Mouse (Mus musculus): Measurements from ENCODE around the gene Armc2.

Armc2 gene

DNA sequence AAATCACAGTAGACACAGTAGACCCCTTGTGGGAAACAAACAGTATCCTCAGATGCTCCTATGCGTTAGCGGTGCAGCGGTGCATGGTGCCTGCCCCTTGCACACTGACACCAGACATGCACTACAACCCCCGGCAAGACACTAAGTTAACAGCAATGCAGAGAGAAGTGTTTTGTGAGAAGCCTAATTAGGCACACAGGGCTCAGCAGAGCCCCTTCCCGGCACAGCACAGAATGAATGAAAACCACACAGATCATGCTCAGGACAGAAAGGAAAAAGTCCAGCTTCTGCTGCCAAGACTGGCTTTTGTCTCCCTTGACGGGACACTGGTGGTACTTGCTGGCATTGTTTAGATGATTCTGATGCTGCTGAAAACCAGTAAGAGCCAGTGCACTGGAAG is 109.3 kb downstream of the Armc2 start:
- DNase-seq (ENCODE audit: extremely low spot score, low read depth, low spot score) = no peak

DNA sequence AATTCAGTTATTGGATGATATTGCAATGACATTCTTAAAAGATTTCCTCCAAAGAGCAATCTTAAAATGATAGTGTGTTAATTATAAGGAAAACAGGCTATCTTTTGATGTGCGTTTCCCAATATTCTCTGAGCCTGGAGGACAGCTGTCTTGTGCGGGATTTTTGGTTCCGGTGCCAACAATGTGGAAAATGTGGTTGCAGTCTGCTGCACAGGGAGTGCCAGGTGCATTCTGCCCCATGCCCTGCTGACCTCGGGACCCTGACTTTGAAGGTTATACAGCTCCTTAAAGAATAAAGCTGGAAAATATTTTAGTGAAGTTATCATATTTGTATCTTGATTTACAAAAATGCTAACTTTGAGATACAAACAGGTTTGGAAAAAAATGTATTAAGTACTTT is 110.3 kb downstream of the Armc2 start:
- DNase-seq (ENCODE audit: extremely low spot score, low read depth, low spot score) = no peak

DNA sequence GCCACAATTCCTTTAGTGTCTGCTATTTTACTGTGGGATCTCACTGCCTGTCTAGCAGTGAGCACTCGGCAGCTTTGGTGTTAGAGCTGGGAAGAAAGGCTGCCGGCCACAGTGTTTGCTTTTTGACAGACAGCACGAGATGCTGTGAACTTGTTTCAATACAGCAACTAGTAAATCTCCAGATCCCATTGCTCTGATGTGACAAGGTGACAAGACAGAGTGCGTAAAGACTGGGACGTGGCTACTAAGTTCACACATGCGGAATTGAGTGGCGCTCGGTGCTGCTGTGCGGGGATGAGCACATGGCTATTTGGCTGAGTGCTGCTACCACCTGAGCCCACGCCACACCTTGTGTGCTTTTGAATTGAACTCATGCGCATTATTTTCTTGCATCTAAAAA is 110.8 kb downstream of the Armc2 start:
- DNase-seq (ENCODE audit: extremely low spot score, low read depth, low spot score) = no peak

DNA sequence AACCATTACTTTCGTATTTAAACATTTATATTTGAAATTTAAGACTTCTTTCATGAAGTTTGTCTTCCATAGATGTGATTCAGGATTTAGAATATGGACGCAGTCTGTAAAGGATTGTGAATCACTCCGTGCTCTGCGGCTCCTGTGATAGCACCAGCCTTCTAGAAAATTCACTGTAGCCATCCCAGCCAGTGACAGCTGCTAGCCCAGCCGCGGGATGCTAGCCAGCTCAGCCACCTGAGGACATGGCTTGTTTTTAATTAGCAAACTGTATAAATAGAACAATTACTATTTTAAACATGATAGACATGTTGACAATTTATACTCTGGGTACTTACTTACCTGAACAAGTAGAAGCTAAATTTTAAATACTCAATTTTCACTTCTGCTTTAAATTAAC is 116.4 kb downstream of the Armc2 start:
- DNase-seq (ENCODE audit: extremely low spot score, low read depth, low spot score) = no peak

DNA sequence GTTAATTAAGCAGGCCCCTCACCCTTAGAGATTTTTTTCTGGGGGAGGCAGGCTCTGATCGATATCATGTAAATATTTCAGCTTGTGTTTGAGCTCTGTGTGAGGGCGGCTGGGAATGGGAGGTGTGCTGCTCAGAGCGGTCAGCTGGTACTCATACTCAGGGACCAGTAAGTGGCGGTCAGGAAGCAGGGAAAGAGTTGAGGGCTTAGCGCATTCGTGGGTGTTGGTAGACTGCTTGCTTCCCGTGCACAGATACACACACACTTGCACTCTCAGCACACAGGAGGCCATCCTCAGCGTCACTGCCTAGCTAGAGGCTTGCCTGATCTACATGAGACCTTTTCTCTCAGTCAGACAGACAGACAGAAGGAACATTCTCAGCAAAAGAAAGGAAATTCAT is 116.8 kb downstream of the Armc2 start:
- no peak for DNase-seq (ENCODE audit: extremely low spot score, low read depth, low spot score)

DNA sequence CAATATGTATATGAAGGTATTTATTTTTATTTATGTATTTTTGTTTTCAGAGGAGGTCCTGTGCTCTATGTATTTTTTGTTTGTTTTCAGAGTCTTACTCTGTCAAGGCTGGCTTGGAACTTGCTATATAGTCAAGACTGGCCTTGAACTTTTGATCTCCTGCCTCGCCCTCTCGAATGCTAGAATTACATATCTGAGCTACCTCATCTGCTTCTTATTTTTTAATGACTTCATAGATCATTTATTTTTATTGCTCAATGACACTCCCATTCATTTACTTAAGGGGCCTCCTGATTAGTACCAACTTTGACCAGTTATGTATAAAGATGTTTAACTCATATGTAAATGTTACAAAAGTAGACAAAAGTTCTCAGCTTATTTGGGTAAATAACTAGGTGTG is 121.4 kb downstream of the Armc2 start:
- DNase-seq (ENCODE audit: extremely low spot score, low read depth, low spot score) = no peak

DNA sequence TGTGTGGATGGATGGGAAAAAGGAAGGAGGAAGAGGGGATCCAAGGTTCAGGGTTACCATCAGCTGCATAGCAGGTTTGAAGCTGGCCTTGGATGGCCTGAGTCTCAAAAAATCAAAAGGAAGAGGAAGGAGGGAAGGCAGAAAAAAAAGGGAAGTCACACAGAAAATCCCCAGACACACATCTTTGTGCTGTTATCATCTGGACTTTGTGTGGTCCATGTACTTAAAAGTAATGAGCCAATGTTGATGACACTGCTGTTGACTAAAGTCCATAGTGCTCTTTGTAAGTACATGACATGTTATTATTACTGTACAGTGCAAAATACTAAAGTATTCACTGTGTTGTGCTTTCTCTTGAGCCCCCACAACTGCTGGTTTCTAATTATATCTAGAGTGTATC is 121.8 kb downstream of the Armc2 start:
- DNase-seq (ENCODE audit: extremely low spot score, low read depth, low spot score) = no peak

DNA sequence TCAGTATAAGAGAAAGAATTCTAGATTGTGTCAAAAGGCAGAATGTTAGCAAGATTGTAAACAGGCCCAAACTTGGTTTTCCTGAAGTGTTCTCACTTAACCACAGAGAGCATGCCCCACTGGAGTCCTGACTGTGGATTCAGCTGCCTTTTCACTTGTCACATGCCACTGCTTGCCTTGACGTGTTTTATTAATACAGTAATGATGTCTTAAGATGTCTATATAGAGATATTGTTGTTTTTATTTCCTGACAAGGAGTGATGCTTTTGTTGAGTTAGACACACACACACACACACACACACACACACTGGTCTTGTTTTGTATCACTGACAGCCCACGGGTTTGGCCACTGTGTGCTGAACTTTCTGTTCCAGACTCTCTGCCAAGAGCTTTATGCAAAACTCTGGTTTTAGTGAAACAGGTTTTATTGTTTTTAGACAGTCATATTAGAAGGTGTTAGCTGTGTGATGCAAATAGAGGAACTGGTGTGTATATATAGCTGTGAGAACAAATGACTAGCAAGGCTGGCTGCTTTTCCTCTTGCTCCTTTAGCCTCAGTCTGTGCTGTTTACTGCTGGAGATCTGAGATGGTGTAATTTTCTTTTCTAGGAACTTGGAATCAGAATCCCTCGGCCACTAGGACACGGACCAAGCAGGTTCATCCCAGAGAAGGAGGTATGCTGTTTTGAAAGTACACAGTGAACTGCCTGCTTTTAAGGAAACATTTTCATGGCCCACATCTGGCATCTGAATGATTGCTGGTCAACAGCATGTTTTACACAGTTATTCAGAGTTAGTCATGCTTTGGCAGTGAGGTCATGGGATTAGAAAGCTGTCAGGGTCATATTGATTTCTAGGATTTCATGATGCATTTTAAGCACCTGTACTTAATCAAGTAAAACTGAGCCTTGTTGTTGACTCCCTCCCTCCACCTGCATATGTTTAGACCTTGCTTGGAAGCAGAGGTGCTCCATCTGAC is 124.5 kb downstream of the Armc2 start:
- no peak for DNase-seq (ENCODE audit: extremely low spot score, low read depth, low spot score)

DNA sequence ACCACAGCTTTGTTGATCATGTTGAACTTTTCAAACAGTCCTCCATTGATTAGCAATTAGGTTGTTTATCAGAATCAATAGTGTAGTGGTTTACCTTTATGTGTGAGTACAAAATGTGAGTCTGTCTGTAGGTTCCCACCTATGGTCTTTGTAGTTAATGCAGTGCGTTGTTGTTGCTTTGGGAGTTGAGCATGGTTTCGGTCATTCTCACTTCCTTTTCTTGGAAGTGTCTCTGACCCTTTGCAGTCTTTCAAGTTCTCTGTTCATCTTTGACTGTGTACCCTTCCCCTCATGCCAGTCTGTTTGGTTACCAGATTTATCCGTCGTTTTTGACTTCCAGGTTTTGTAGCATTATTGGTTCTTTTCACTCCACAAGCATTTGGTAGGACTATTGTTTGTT is 126.9 kb downstream of the Armc2 start:
- no peak for DNase-seq (ENCODE audit: extremely low spot score, low read depth, low spot score)

DNA sequence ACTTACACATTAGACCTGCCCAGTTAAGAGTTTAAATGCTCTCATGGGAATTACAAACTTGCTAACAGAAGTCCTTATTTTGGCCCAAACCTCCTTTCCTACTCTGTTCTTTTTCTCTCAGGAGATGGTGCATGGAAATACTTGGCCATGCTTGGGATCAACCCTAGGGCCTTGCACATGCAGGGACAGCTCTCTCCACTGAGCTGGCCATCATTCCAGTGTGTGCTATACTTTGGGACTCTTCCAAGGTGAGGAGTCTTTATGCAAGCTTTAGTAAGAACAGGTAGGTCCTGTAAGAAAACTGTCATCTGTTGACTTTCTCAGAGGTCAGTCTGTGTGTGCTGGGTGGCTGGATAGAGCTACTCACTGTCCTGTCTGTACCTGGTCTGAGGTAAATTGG is 127.7 kb downstream of the Armc2 start:
- DNase-seq (ENCODE audit: extremely low spot score, low read depth, low spot score) = no peak

DNA sequence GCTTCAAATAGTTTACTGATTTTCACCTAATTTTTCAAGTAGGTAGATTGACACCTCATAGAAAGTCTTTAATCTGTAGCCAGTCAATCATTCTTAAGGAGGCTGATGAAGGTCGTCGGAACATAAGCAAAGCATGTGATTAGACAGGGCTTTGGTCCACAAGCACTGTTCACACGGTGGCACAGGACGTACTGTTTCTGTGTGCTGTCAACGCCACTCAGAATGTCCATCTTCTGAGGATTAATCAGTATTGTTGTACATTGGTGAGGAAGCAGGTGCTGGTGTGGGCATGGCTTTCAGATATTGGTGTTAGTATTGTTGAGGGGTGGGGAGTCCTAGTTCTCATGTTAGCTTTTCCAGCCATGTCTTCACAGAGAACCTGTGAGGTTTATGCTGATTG is 128.7 kb downstream of the Armc2 start:
- DNase-seq (ENCODE audit: extremely low spot score, low read depth, low spot score) = no peak

DNA sequence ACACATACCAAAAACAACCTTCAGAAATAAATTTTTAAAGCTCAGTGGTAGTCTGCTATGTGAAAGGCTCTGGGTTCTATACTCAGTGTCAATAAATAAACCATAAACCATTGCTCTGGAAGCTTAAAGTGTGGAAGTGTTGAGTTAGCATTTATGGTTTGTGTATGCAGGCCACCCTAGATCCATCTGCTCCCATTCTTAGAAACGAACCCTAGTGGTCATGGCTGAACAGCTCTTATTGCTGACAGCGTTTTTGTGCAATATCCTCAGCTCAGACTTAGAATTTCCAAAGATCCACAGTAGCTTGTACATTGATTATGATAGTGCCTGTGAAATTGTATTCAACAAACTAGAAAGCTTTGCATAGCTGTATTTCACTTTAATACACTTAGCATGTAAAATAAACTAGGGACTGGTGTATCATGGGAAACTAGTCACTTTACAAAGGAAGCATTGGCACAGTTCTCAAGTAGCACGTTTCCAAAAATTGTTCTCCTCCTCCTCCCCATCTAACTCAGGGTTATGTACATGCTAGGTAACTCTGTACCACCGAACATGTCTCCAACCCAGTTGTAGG is 129.8 kb downstream of the Armc2 start:
- DNase-seq (ENCODE audit: extremely low spot score, low read depth, low spot score) = no peak

DNA sequence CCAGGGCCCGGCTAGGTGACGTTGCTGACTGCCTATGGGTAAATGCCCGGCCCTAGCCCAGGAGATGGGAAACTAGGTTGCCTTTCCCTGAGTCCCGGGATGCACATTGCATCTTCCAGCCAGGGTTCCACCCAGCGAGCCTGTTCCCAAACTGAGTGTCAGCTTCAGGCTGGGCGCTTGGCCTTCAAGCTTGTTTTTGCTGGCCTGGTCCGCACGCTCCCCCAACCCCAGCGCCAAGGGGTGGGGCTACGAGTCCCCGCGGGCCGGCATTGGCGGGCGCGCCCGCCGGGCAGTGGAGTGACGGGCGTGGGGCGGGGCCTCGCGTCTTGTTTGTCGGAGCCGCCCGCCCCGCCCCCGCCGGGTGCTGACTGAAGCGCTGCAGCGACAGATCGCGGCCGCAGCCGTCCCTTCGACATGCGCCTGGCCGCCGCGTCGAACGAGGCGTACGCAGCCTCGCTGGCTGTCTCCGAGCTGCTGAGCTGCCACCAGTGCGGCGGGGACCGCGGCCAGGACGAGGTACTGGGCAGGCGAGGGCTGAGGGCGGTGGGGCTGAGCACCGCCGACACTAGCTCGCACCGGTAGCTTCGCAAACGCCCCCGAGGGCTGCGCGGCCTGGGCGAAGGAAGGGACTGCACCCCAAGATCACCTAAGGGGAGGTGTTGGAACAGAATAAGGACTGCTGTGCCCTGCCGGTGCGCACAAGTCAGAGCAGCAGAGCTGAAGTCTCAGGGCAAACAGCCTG is 131.0 kb downstream of the Armc2 start:
- DNase-seq (ENCODE audit: extremely low spot score, low read depth, low spot score) = peak; percentile 60

DNA sequence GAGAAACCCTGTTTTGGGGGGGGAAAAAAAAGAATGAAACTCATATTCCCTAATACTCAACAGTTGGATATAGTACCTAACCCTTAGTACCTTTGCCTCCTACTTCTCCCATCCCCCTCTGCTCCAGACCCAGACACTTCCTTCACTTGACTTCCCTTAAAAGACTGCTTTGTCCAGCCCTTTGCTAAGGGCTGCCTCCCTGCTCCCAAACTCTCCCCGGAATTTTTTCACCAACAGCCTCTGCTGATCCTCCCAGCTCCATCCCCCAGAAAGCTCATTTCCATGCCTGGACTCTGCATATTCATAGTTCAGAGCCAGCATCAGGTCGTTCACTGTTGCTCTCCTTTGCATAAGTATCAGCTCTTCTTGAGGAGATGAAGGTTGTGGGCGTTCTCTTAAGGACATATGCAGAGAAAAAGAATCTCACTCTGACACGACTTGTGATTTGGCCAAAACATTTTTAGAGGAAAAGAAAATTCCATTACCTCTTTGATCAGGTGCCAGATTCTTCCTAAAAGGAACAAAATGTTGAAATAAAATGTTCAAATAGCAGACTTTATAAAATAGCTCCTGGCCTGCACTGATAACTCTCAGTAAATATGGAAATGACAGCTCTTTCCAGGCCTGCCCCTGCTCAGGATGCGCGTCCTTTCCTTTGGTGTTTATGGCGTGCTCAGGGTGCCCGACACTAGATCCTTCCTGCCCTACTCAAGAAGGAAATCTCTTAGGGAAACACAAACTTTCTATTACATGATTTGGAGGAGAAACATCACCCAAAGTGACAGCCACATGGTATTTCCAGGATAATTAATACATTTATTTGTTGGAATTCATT is 134.3 kb downstream of the Armc2 start:
- no peak for DNase-seq (ENCODE audit: extremely low spot score, low read depth, low spot score)

DNA sequence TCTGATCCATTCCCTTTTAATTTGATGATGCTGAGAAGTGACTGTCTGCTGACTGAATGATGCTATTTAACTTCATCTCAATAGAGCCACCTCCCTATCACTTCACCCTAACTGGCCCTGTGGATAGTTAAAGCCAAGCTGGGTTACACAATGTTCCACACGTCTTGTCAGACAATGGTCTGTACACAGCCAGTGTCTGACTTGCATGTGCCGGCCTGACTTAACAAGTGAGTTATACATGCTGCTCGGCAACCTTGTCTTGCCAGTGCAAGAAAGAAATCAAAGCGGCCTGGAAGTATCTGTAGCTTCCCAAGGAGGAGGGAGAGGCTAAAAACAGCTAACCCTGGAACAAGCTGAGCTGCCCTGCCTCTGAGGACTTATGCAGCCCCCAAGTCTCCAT is 136.8 kb downstream of the Armc2 start:
- no peak for DNase-seq (ENCODE audit: extremely low spot score, low read depth, low spot score)

DNA sequence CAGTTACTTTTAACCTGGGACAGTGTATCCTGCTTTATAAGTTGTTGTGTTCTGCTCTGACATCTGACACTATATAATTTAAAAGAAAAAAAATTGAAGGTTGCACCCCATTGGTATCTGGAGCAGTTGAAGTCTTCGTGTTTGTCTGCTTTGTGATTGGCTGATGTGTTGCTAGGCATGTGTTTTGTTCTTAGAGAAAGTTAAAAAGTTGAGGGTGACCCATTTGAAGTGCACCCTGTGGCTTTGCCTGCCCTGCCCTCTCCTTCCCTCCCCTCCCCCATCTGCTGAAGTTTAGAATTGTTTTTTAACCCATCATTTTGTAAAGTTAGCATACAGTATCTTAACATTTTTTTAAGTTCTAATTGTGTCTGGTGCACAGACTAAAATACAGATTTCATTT is 137.5 kb downstream of the Armc2 start:
- no peak for DNase-seq (ENCODE audit: extremely low spot score, low read depth, low spot score)

DNA sequence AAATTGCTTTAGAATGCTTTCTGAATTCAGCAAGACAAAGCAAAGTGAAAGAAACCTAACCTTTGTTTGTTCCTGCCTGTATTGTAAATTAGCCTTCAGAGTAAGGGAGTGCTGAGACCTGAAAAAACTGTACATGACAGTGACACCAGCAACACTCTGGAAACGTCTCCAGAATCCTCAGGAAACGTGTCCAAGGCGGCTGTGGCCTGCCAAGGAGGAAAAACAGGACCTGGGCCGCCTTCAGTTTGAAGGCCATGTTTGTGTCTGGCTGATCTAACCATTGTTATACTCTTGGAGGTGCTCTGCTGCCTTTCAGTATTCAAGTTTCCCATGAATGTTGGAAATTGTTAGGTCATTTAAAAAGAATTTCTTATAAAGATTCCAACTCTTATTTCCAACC is 138.0 kb downstream of the Armc2 start:
- DNase-seq (ENCODE audit: extremely low spot score, low read depth, low spot score) = no peak

DNA sequence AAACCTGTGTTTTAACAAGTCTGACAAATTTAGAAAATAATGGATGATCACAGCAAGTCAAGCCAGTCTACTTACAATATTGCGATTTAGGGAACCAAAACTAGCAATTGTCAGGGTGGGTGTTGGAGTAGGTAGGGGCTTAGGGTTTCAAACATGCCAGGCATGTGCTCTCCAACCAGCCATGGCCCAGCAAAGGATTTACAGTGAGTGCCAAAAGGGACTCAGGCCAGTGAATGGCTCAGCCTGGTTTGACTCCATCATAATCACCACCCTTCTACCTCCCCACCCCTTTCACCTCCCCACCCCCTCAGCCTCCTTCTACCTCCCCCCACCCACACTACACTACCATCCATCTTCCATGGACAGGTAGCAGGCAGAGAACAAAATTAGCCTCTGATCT is 138.6 kb downstream of the Armc2 start:
- no peak for DNase-seq (ENCODE audit: extremely low spot score, low read depth, low spot score)

DNA sequence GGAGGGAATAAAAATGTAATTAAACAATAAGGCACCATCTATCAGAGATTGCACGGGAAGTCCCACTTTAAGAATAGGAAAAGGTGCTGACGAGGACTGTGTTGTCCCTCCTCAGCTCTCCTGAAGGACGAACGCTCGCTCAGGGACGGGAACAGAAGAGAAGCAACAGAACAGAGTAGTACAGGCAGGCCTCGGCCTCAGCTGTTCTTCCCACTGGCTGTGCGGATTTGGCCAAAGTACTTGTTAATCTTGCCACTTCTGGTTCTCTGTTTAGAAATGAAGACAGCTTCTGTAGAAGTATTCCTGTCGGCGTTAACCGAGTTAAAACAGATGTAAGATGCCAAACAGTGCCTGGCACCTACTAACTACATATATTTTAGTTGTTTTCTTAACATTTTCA is 139.9 kb downstream of the Armc2 start:
- no peak for DNase-seq (ENCODE audit: extremely low spot score, low read depth, low spot score)

DNA sequence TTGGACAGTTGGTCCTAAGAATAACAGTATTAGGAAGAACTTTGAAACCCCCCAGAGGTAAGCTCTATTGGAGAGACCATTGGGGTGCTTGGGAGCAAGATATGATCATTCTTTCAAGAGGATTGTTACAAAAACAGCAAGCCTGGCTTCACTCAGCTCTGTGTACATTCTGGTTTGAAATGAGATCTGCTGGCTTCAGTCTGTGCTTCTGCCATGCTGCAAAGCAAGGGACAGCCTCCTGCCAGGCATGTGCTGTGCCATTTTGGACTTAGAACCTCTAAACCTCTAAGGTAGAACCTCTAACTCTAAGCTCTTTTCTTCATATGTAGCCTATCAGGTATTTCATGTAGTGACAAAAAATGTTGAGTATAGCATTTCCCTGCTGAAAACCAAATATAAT is 142.6 kb downstream of the Armc2 start:
- no peak for DNase-seq (ENCODE audit: extremely low spot score, low read depth, low spot score)

DNA sequence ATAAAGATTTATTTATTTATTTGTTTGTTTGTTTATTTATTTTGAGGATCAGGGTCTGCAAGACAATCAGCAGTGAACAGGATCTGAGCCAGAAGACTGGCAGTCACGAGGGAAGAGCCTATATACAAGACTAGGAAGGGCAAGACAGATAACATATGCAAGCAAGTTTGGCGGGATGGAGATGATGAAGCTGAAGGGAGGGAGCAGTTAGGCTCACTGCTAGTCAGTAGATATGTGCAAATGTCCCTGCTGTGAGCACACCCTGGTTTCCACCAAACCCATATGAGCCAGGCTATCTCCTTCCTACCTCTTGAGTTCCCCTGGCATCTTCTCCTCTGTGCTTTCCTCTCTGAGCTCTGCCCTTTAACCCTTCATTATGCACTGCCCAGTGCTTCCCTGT is 146.7 kb downstream of the Armc2 start:
- DNase-seq (ENCODE audit: extremely low spot score, low read depth, low spot score) = no peak

Measured in hindlimb bud, embryonic 11.5 days (tissue).